In genomic region chr10:122886055-122886915, GRCm38 (mm10) we compare ENCODE assay signal across 8 mouse cellular contexts.
DNase-seq lines count a peak whose midpoint lies in the region; ATAC-seq lines count a peak whose summit lies in the region.

No protein-coding gene starts in this region.

- peak overlapping the region; percentile 38 for H3K4me2 ChIP-seq in forebrain, embryonic 15.5 days (replicated peaks)
- H3K4me2 ChIP-seq in neural tube, embryonic 14.5 days (ENCODE audit: low read depth, low read length): peak overlapping the region; percentile 29

- peak overlapping the region; percentile 92 for H3K27ac ChIP-seq in forebrain, embryonic 15.5 days (replicated peaks)
- H3K27ac ChIP-seq in hindbrain, embryonic 10.5 days: peak overlapping the region; percentile 88
- peak overlapping the region; percentile 98 for H3K27ac ChIP-seq in neural tube, embryonic 14.5 days (ENCODE audit: low read depth, low read length)

- no peaks in the 10 kb centered on the region for H3K36me3 ChIP-seq in forebrain, embryonic 15.5 days
- no peaks in the 10 kb centered on the region for H3K36me3 ChIP-seq in hindbrain, embryonic 10.5 days
- H3K36me3 ChIP-seq in neural tube, embryonic 14.5 days (ENCODE audit: control insufficient read depth, insufficient read depth, low read length): no peaks in the 10 kb centered on the region

- peak overlapping the region; percentile 24 for H3K9ac ChIP-seq in forebrain, embryonic 15.5 days (replicated peaks)
- peak overlapping the region; percentile 39 for H3K9ac ChIP-seq in neural tube, embryonic 14.5 days (replicated peaks; ENCODE audit: low read depth, low read length)

- no peaks in the 10 kb centered on the region for H3K27me3 ChIP-seq in forebrain, embryonic 15.5 days
- H3K27me3 ChIP-seq in hindbrain, embryonic 10.5 days (ENCODE audit: insufficient read depth, poor library complexity, severe bottlenecking): no peaks in the 10 kb centered on the region
- H3K27me3 ChIP-seq in neural tube, embryonic 14.5 days (ENCODE audit: control insufficient read depth, insufficient read depth, low read length): no peaks in the 10 kb centered on the region

- WGBS in forebrain, embryonic 15.5 days: under 1% methylated on average over 26 of the region's 26 CpGs
- 5% methylated on average over 26 of the region's 26 CpGs for WGBS in hindbrain, embryonic 10.5 days
- WGBS in neural tube, embryonic 14.5 days: 1% methylated on average over 26 of the region's 26 CpGs

- H3K9me3 ChIP-seq in forebrain, embryonic 15.5 days: no peaks in the 10 kb centered on the region
- H3K9me3 ChIP-seq in hindbrain, embryonic 10.5 days: no peaks in the 10 kb centered on the region
- H3K9me3 ChIP-seq in neural tube, embryonic 14.5 days (ENCODE audit: control insufficient read depth, low read length): no peaks in the 10 kb centered on the region

- peaks cover 54% of the 10 kb centered on the region for H3K4me1 ChIP-seq in forebrain, embryonic 15.5 days
- peaks cover 67% of the 10 kb centered on the region for H3K4me1 ChIP-seq in hindbrain, embryonic 10.5 days (replicated peaks)
- peaks cover 61% of the 10 kb centered on the region for H3K4me1 ChIP-seq in neural tube, embryonic 14.5 days (ENCODE audit: control insufficient read depth, insufficient read depth, low read length)

- peak; percentile 53 for ATAC-seq in forebrain, embryonic 15.5 days (replicated peaks)
- ATAC-seq in neural tube, embryonic 14.5 days (ENCODE audit: low read depth): peak; percentile 23
- no peak for ATAC-seq in activated CD4-positive, CD25-positive, alpha-beta regulatory T cell, adult 4 months

- peak; percentile 46 to 55 for DNase-seq in layer of hippocampus, postnatal 10 days (ENCODE audit: low spot score in 2 of 2)
- DNase-seq in layer of hippocampus, adult 9-10 months (ENCODE audit: low spot score): no peak
- peak; percentile 34 to 64 for DNase-seq in cerebellum, adult 18-20 months
- peak; percentile 79 for DNase-seq in hindbrain, embryonic 10.5 days (ENCODE audit: low spot score)
- peak; percentile 19 for DNase-seq in liver

- 0 out of 2 replicates have a peak overlapping the region, but pooled peaks have one; percentile 13 for H3K4me3 ChIP-seq in forebrain, embryonic 15.5 days
- H3K4me3 ChIP-seq in hindbrain, embryonic 10.5 days: peak overlapping the region; percentile 35
- 0 out of 2 replicates have a peak overlapping the region, but pooled peaks have one; percentile 1 for H3K4me3 ChIP-seq in neural tube, embryonic 14.5 days (ENCODE audit: low read depth, low read length)
